Comparison of ENCODE assay signal across 9 mouse cellular contexts in genomic region chr5:107295061-107295816, GRCm38 (mm10). TPM values are rescaled to one million over a fixed set of nuclear protein-coding genes. Genes with fewer than 3 reads are reported as not detected.
A peak's percentile ranks its signal among the peaks of the same experiment; 100 is the strongest.
DNase-seq lines count a peak whose midpoint lies in the region; ATAC-seq lines count a peak whose summit lies in the region.
"Had no signal": no experiment of that assay in that cellular context is flagged by ENCODE, and none has a peak within 500 bp of the region (broad histone marks: within the 10 kb centered on the region; RNA-seq: fewer than 3 reads in every experiment).

No protein-coding gene starts in this region.

- no peaks in the 10 kb centered on the region for H3K36me3 ChIP-seq in kidney, embryonic 16.5 days (ENCODE audit: insufficient read depth, low read length)
- H3K36me3 ChIP-seq in stomach, embryonic 14.5 days (ENCODE audit: control insufficient read depth, insufficient read depth, low read length), result no peaks in the 10 kb centered on the region
- H3K36me3 ChIP-seq in forebrain, embryonic 10.5 days (replicated peaks), result no peaks in the 10 kb centered on the region
- H3K36me3 ChIP-seq: midbrain, embryonic 13.5 days had no signal

- H3K4me1 ChIP-seq in kidney, embryonic 16.5 days (ENCODE audit: insufficient read depth, low read length), result peaks cover 9% of the 10 kb centered on the region; the same call in 1 of the 2 replicates
- H3K4me1 ChIP-seq in stomach, embryonic 14.5 days (ENCODE audit: control insufficient read depth, insufficient read depth, low read length), result peaks cover 10% of the 10 kb centered on the region; the same call in 1 of the 2 replicates
- H3K4me1 ChIP-seq in forebrain, embryonic 10.5 days, result peaks cover 14% of the 10 kb centered on the region

- H3K27ac ChIP-seq in kidney, embryonic 16.5 days (ENCODE audit: low read length), result no peak overlapping the region
- H3K27ac ChIP-seq in stomach, embryonic 14.5 days (ENCODE audit: low read length), result peak overlapping the region; percentile 52; the same call in 1 of the 2 replicates
- no peak overlapping the region for H3K27ac ChIP-seq in forebrain, embryonic 10.5 days
- H3K27ac ChIP-seq: midbrain, embryonic 13.5 days had no signal

- H3K27me3 ChIP-seq in kidney, embryonic 16.5 days (ENCODE audit: insufficient read depth, low read length), result no peaks in the 10 kb centered on the region; the same call in 1 of the 2 replicates
- H3K27me3 ChIP-seq in stomach, embryonic 14.5 days (ENCODE audit: control insufficient read depth, insufficient read depth, low read length), result no peaks in the 10 kb centered on the region
- H3K27me3 ChIP-seq in forebrain, embryonic 10.5 days (ENCODE audit: poor library complexity, severe bottlenecking), result peaks cover 33% of the 10 kb centered on the region

- ATAC-seq in kidney, embryonic 16.5 days (ENCODE audit: low FRiP score, low TSS enrichment), result no peak
- ATAC-seq in activated CD4-positive, CD25-positive, alpha-beta regulatory T cell, adult 4 months, result peak; percentile 49
- ATAC-seq in inflammation-experienced regulatory T-cells, adult 6 months, result peak; percentile 54
- ATAC-seq in stomach, embryonic 14.5 days (ENCODE audit: insufficient number of reproducible peaks, insufficient read depth, low FRiP score, low read depth), result no peak
- ATAC-seq: midbrain, embryonic 13.5 days had no signal

- no peak overlapping the region for H3K9ac ChIP-seq in kidney, embryonic 16.5 days (replicated peaks; ENCODE audit: low read length)
- no peak overlapping the region for H3K9ac ChIP-seq in stomach, embryonic 14.5 days (replicated peaks; ENCODE audit: low read depth, low read length)
- H3K9ac ChIP-seq: midbrain, embryonic 13.5 days had no signal

- DNase-seq in kidney, postnatal 10 days, result peak; percentile 64
- DNase-seq in forebrain, embryonic 10.5 days (ENCODE audit: extremely low spot score, low spot score), result no peak
- no peak for DNase-seq in left cerebral cortex, postnatal 25 days (ENCODE audit: low spot score in 2 of 2)
- DNase-seq in heart, postnatal 36 days, result no peak

- no peak overlapping the region for H3K4me2 ChIP-seq in kidney, embryonic 16.5 days (replicated peaks; ENCODE audit: low read depth, low read length)
- H3K4me2 ChIP-seq in stomach, embryonic 14.5 days (replicated peaks; ENCODE audit: low read depth, low read length), result no peak overlapping the region
- H3K4me2 ChIP-seq: midbrain, embryonic 13.5 days had no signal

- WGBS in kidney, embryonic 16.5 days, result 56% methylated on average over 8 of the region's 8 CpGs
- WGBS in stomach, embryonic 14.5 days, result 34% methylated on average over 8 of the region's 8 CpGs
- WGBS in forebrain, embryonic 10.5 days, result 87% methylated on average over 8 of the region's 8 CpGs

- H3K4me3 ChIP-seq in kidney, embryonic 16.5 days (ENCODE audit: low read length), result no peak overlapping the region
- H3K4me3 ChIP-seq in stomach, embryonic 14.5 days (ENCODE audit: low read depth, low read length), result no peak overlapping the region
- no peak overlapping the region for H3K4me3 ChIP-seq in forebrain, embryonic 10.5 days
- H3K4me3 ChIP-seq: midbrain, embryonic 13.5 days had no signal

- intact Hi-C loops in left cerebral cortex, postnatal 25 days (cut with DNase I), result no loop called here
- intact Hi-C loops in heart, postnatal 36 days (cut with DNase I), result no loop called here

- no peaks in the 10 kb centered on the region for H3K9me3 ChIP-seq in kidney, embryonic 16.5 days (ENCODE audit: low read length)
- no peaks in the 10 kb centered on the region for H3K9me3 ChIP-seq in stomach, embryonic 14.5 days (ENCODE audit: control insufficient read depth, low read depth, low read length)
- H3K9me3 ChIP-seq in forebrain, embryonic 10.5 days, result no peaks in the 10 kb centered on the region
- H3K9me3 ChIP-seq: midbrain, embryonic 13.5 days had no signal

RNA-seq across cellular contexts. Expression of gene Tgfbr3, which starts 5.8 kb away (rescaled TPM):
- polyA plus RNA-seq in kidney, embryonic 16.5 days (2015; fragmentation: Nextera tagmentation; extraction: Ambion mirVana), result 17.3 and 18.6 TPM in 2 replicates
- polyA plus RNA-seq in activated CD4-positive, CD25-positive, alpha-beta regulatory T cell, adult 4 months (2017; shearing (Covaris generic)), result 1 to 10 TPM; 4.0 to 8.2 TPM
- polyA plus RNA-seq in inflammation-experienced regulatory T-cells, adult 6 months (2017; shearing (Covaris generic)), result 10 to 100 TPM in 2 of 3 experiments, 1 to 10 TPM in 1; 2.1 to 17.2 (median 11.8) TPM
- 34.4 and 34.5 TPM in 2 replicates for polyA plus RNA-seq in stomach, embryonic 14.5 days (2014; fragmentation: Nextera tagmentation; extraction: Ambion mirVana)
- 5.7 and 5.8 TPM in 2 replicates for polyA plus RNA-seq in forebrain, embryonic 10.5 days (2016; fragmentation: Nextera tagmentation; extraction: Ambion mirVana)
- total RNA-seq in left cerebral cortex, postnatal 25 days (2021), result 1 to 10 TPM; 7.8 to 9.9 TPM
- total RNA-seq in heart, postnatal 36 days (2021), result 10 to 100 TPM; 53.5 to 54.2 TPM

RNA-seq across cellular contexts. Expression of gene Brdt, which starts 35.7 kb away (rescaled TPM):
- 1.3 and 1.5 TPM in 2 replicates for polyA plus RNA-seq in kidney, embryonic 16.5 days (2015; fragmentation: Nextera tagmentation; extraction: Ambion mirVana)
- polyA plus RNA-seq in activated CD4-positive, CD25-positive, alpha-beta regulatory T cell, adult 4 months (2017; shearing (Covaris generic)), result under 1 TPM; 0.16 to 0.29 TPM
- under 1 TPM in 1 of 3 experiments, not detected in 2; 0.62 TPM for polyA plus RNA-seq in inflammation-experienced regulatory T-cells, adult 6 months (2017; shearing (Covaris generic))
- 2.5 TPM in 2 replicates for polyA plus RNA-seq in stomach, embryonic 14.5 days (2014; fragmentation: Nextera tagmentation; extraction: Ambion mirVana)
- 0.77 TPM in 2 replicates for polyA plus RNA-seq in forebrain, embryonic 10.5 days (2016; fragmentation: Nextera tagmentation; extraction: Ambion mirVana)
- 10 to 100 TPM; 14.0 to 15.1 TPM for total RNA-seq in left cerebral cortex, postnatal 25 days (2021)
- total RNA-seq in heart, postnatal 36 days (2021), result under 1 TPM; 0.46 to 0.67 TPM

Comparison
In these comparisons a context has a peak if more than half of its experiments do, and no peak if none do; other contexts are left out.
1. ATAC-seq: peak in activated CD4-positive, CD25-positive, alpha-beta regulatory T cell, adult 4 months (single experiment) and inflammation-experienced regulatory T-cells, adult 6 months (single experiment); none in kidney, embryonic 16.5 days (single experiment) and stomach, embryonic 14.5 days (single experiment).